Mouse (Mus musculus): Measurements from ENCODE around the gene Slc35d2. TPM values are rescaled to one million over a fixed set of nuclear protein-coding genes. Genes with fewer than 3 reads are reported as not detected.

Slc35d2 gene
- 1 to 10 TPM in 1 of 2 experiments, under 1 TPM in 1; 0.62 to 1.6 TPM for total RNA-seq (2021)
- long read RNA-seq, partial matches to known transcripts: 0 of 5 reads
- long read RNA-seq, other reads (novel, unspliced or antisense): 3 of 5 reads

DNA sequence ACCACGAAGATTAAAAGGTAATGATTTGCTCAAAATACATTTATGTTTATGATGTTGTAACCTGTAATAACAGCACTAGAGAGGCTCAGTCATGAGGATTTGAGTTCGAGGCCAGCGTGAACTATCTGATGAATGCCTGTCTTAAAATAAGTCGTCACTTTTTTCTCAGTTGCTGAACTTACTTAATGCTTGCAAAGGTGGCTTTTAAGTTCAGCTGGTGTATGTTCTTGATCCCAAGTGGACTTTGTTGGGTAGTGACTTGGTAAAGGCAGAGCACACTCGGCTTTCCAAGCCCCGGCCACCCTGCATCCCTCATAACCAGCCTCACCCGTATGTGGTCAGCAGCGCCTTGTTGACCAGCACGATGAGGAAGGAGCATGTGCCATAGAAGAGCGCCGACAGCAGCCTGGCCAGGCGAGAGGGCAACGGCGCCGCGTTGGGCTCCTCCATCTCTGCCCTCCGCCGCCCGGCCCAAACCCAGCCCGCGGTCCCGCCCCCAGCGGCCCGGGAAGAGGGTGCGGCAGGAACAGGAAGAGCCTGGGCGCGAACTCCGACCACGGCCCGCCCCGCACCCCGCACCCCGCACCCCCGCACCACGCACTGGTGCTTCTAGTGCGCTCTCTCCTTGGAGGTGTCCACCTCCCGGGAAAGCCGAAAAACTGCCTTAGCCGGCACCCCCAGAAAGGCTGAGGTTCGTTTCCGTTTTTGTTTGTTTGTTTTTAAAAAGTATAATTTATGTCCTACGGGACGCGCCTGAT, at the start of gene Slc35d2:
Gene Slc35d2, minus strand, starts transcription at position 511 of the 758 bp plus-strand sequence.
- peak; percentile 9 to 49 for DNase-seq (ENCODE audit: low spot score in 2 of 2)

- no peak for DNase-seq (ENCODE audit: low spot score in 2 of 2)
Measured at GRCm38 (mm10) chr13:64178000-64178399, 48.8 kb upstream of the Slc35d2 start.

- DNase-seq (ENCODE audit: low spot score in 2 of 2): no peak
Measured at GRCm38 (mm10) chr13:64169746-64170145, 40.6 kb upstream of the Slc35d2 start.

DNA sequence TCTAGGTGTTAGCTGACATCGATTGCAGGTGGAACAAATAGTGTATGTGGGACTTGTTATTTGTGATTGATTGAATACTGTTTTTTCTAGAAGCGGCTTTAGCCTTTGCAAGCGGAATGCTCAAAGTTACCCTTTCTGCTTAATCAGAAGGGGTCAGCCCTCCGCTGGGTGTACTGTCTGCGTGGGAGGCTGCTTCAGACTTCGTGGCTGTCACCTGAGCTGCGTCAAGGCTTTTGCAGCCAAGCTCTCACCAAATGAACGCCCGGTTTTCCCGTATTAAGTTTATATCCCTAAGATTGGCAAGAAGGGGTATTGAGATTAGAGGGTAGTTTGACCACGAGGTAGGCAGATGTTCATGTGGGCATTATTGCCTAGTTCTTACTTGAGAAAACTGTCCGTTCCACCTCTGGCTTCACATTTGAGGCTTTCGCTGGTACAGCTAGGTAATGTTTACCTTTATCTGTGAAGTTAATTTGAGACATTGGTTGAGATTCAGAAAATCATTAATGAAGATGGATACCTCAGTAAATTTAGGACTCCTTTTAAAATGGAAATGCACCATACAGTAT, 34.1 kb upstream of the Slc35d2 start:
- DNase-seq (ENCODE audit: low spot score in 2 of 2): no peak

DNA sequence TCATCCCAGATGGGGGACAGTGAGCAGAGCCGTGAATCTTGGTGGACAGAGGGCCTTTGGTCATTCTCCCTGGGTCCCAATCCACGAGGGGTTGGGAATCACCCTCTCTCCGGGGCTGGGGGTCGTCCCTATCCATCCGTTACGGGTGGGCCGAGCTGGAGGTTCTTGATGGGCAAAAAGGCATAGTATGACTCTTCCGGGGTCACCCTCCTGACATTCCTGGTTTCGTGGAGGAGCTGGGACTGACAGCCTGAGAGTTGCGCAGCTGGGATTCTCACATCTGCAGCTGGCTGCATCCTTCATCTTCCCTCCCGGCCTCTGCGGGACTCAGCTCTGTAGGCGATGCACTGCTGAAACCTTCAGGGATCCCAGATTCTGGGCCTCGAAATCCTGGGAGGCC, 33.5 kb upstream of the Slc35d2 start:
- peak; percentile 32 to 34 for DNase-seq (ENCODE audit: low spot score in 2 of 2)

GRCm38 (mm10) chr13:64161916-64162611, 32.9 kb upstream of the Slc35d2 start:
- no peak for DNase-seq (ENCODE audit: low spot score in 2 of 2)

DNA sequence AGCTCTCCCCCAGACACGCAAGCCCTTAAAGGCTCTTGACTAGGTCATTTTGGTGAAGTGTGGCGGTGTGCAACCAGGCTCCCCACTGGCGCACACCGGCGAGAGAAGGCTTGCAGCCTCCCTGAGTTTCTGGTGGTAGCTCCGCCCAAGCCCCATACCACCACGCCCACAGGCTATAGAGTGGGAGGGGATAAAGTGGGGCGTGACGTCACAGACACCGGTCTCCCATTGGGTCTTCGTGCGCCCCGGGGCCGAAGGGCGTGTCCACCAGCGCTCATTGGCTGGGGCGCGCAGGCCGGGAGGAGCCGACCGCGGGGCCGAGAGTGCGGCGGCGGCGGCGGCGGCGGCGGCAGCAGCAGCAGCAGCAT, 32.4 kb upstream of the Slc35d2 start, which contains the start of gene Habp4:
Gene Habp4, plus strand, starts transcription at position 277 of the 368 bp plus-strand sequence.
- peak; percentile 97 to 98 for DNase-seq (ENCODE audit: low spot score in 2 of 2)

- DNase-seq (ENCODE audit: low spot score in 2 of 2): no peak
Measured at GRCm38 (mm10) chr13:64156966-64157365, 27.8 kb upstream of the Slc35d2 start.

GRCm38 (mm10) chr13:64155171-64155571, 26.0 kb upstream of the Slc35d2 start:
- DNase-seq (ENCODE audit: low spot score in 2 of 2): no peak

- no peak for DNase-seq (ENCODE audit: low spot score in 2 of 2)
Measured at GRCm38 (mm10) chr13:64154651-64155050, 25.5 kb upstream of the Slc35d2 start.

DNA sequence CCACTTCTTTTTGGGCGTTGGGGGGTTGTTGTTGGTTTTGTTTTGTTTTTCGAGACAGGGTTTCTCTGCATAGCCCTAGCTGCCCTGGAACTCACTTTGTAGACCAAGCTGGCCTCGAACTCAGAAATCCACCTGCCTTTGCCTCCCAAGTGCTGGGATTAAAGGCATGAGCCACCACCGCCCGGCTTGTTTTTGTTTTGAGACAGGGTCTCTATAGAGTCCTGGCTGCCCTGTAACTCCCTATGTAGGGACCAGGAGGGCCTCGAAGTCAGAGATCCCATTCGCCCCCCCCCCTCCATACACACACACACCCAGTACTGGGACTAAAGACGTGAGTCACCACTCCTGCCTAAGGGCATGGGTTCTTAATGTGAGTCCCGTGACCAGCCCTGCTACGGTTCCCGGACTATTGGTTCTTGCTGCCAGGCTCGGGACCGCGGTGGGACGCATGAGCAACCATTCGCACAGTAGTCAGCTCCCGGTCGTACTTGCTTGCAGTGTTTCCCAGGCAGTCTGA, 24.6 kb upstream of the Slc35d2 start:
- DNase-seq (ENCODE audit: low spot score in 2 of 2): peak in 1 of 2 experiments; percentile 26

DNA sequence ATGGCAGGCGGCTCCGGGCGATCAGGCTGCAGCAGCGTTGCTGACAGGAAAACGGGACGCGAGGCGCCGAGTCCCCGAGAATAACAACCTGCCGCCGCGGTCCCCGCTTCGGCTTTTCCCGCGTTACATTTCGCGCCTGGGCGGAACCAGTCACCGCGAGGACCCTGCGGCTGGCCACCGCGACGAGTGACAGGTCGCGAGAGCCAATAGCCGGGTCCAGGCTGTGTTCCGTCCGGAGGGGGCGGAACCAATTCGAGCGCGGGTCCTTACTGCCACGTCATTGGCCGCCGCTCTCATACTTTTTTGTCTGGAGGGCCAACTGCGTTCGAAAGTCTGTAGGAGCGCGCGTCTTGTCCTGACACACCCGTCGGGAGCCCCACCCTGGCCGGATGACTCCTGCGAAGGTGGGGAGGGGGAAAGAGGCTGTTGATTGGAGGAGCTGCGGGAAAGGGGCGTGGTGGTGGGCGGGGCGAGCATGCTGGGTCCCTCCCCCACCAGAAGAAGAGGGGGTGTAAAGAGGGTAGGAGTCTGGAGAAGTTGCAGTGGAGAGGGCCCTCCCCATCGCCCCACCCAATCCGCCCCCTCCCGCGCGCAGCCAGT, 24.0 kb upstream of the Slc35d2 start, which contains the start of gene Zfp367:
Gene Zfp367, minus strand, starts transcription at position 120 of the 600 bp plus-strand sequence.
- DNase-seq (ENCODE audit: low spot score in 2 of 2): peak; percentile 95 to 97

- DNase-seq (ENCODE audit: low spot score in 2 of 2): peak in 1 of 2 experiments; percentile 42
Measured at GRCm38 (mm10) chr13:64152671-64153082, 23.5 kb upstream of the Slc35d2 start.

- peak; percentile 80 to 83 for DNase-seq (ENCODE audit: low spot score in 2 of 2)
Measured at GRCm38 (mm10) chr13:64152241-64152669, 23.1 kb upstream of the Slc35d2 start.

DNA sequence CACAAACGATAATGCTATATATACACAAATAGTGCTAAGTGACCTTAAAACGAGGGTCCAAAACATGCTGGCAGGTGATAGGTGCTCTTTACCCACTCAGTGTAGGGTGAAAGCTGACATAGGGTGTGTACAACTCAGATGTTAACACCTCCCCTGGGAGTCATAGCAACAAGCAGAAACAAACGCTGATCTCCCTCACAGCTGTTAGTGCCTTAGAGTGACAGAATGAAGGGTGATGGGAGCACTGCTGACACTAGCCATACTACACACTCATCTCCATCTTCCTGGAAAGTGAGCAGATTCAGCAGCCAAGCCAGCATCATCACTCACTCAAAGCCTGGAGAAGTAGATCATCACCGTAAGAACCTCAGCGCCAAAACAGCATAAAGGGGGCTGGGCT, 21.0 kb upstream of the Slc35d2 start:
- DNase-seq (ENCODE audit: low spot score in 2 of 2): no peak

- peak; percentile 28 to 49 for DNase-seq (ENCODE audit: low spot score in 2 of 2)
Measured at GRCm38 (mm10) chr13:64129616-64130375, 628 bp upstream of the Slc35d2 start.

DNA sequence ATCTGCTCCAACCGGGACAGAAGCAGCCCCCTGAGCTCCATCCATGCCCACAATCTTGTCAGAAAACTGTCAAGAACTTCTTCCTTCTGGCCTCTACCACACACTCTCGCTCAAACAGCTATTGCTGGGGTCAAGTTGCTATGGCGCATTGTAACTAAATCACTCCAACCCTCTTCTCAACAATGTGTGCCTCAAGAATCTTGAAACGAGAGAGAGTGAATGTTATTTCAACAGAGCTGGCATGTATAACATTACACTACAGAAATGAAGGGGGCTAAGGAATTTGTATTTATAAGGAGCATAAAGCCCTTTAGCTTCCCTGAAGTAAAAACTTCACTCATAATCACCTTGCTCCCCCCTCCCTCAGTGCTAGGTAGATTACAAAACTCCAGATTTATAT, 2.9 kb downstream of the Slc35d2 start:
- DNase-seq (ENCODE audit: low spot score in 2 of 2): no peak

- no peak for DNase-seq (ENCODE audit: low spot score in 2 of 2)
Measured at GRCm38 (mm10) chr13:64124886-64125285, 4.3 kb downstream of the Slc35d2 start.

- DNase-seq (ENCODE audit: low spot score in 2 of 2): no peak
Measured at GRCm38 (mm10) chr13:64123491-64124188, 5.5 kb downstream of the Slc35d2 start.

- DNase-seq (ENCODE audit: low spot score in 2 of 2): no peak
Measured at GRCm38 (mm10) chr13:64120760-64121159, 8.4 kb downstream of the Slc35d2 start.
